Mouse (Mus musculus) heart, adult 9 months (tissue): Measurements from ENCODE around the gene Spred3.

Experiments
- DNase-seq, 2 experiments: peaks; one replicate each; pipeline ENCODE4 v3.0.0; 2022; ENCODE audit warnings: low spot score in 2 of 2

The Spred3 gene

DNA sequence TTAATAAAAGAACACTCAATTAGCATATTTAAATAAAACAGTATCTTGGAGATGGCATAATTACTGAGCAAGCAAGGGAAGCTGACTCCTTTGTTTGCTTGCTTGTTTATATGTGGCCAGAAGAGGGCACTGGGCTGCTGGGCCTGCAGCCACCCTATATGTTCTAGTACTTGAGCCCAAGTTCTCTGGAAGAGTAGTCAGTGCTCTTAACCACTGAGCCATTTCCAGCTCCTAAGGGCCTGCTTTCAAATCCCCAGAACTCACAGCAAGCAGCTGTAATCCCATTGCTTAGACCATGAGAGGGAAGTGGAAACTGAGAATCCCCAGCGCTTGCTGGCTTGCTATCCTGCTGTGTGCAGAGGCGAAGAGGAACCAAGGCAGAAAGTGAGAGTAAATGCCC, 41.5 kb downstream of the Spred3 start:
- DNase-seq, result no peak

- DNase-seq, result peak; percentile 35 to 47
Measured at GRCm38 (mm10) chr7:29126173-29126915, 43.9 kb downstream of the Spred3 start.

DNA sequence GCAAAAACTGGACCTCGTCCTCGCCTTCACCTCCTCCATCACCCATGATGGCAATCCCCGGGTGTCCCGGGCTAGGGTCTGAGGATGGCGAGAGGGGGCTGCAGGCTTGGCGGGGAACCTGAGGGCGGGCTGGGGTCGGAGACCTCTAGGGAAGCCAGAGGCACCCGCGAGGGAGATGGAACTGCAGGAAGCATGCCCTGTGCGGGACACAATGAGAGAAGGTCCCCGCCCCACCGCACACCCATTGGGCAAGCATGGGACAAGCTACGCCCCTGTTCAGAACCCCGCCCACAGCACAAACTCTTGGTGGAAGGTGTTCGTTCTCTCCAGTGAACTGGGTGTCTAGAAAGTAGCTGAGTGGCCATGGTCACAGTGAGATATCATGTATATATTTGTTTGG, 45.2 kb downstream of the Spred3 start, which contains the start of gene Ryr1:
Gene Ryr1 (minus strand): TSS at position 210 of the 400 bp plus-strand sequence.
- no peak for DNase-seq

- no peak for DNase-seq
Measured at GRCm38 (mm10) chr7:29123531-29124358, 46.5 kb downstream of the Spred3 start.

DNA sequence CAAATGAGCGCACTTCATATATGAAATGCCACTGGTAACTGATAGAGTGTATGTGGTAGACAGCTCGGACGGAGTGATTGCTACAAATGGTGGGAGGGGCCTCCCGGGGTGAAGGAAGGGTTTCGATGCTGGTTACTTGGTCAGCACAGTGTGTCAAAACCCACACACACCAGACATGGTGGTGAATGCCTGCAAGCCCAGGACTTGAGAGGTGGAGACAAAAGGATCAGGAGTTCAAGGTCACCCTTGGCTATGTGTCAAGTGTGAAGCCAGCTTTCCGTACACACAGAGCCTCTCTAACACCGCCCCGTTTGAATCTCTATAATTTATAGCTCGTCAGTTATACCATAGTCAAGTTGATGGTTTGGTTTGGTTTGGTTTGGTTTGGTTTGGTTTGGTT, 47.4 kb downstream of the Spred3 start:
- no peak for DNase-seq

DNA sequence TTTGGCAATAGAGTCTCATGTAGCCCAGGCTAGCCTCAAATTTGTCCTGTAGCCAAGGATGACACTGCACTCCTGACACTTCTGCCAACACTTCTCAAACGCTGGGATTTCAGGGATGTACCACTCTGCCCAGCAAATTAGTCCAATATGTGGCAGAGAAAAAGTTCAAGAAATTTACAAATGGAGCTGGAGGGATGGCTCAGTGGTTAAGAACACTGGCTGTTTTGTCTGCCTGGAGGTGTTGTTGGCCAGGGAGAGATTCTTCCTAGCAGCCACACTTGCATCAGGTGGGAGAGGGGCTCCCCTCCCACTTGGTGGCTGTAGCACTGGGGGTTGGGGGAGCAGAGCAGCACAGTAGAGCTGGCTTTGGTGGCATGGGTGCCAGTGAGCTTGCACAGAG, 50.7 kb downstream of the Spred3 start:
- no peak for DNase-seq

GRCm38 (mm10) chr7:29118142-29118851, 51.9 kb downstream of the Spred3 start:
- no peak for DNase-seq

GRCm38 (mm10) chr7:29108992-29109955, 60.9 kb downstream of the Spred3 start:
- DNase-seq, result peak; percentile 31 to 39
